Mouse (Mus musculus) cerebellum, postnatal 14 days (tissue): ENCODE data around the gene Slc25a12.

Experiments used
- DNase-seq, 2 experiments: peaks; one replicate each; pipeline ENCODE4 v3.0.0; 2021; ENCODE audit warnings: mixed read lengths in 2 of 2

Gene Slc25a12

GRCm38 (mm10) chr2:71304821-71305220 lies 62.7 kb downstream of the Slc25a12 start:
- DNase-seq: no peak

- DNase-seq: peak; percentile 27 to 33
These were observed 64.3 kb downstream of the Slc25a12 start for GRCm38 (mm10) chr2:71303221-71303620.

- peak in 1 of 2 experiments; percentile 23 for DNase-seq
These were observed 65.3 kb downstream of the Slc25a12 start for GRCm38 (mm10) chr2:71302156-71302663.

- no peak for DNase-seq
These were observed 68.8 kb downstream of the Slc25a12 start for GRCm38 (mm10) chr2:71298729-71299128.

GRCm38 (mm10) chr2:71297501-71297900 lies 70.0 kb downstream of the Slc25a12 start:
- DNase-seq: no peak

GRCm38 (mm10) chr2:71295844-71296243 lies 71.7 kb downstream of the Slc25a12 start:
- no peak for DNase-seq

GRCm38 (mm10) chr2:71294489-71294888 lies 73.1 kb downstream of the Slc25a12 start:
- no peak for DNase-seq

GRCm38 (mm10) chr2:71293983-71294382 lies 73.6 kb downstream of the Slc25a12 start:
- DNase-seq: no peak

GRCm38 (mm10) chr2:71291566-71291965 lies 76.0 kb downstream of the Slc25a12 start:
- no peak for DNase-seq

- DNase-seq: peak; percentile 63 to 66
These were observed 77.3 kb downstream of the Slc25a12 start for GRCm38 (mm10) chr2:71290107-71290775.

- DNase-seq: no peak
These were observed 85.6 kb downstream of the Slc25a12 start for GRCm38 (mm10) chr2:71281981-71282380.

- peak; percentile 79 for DNase-seq
These were observed 88.5 kb downstream of the Slc25a12 start for GRCm38 (mm10) chr2:71278791-71279775.

- peak in 1 of 2 experiments; percentile 18 for DNase-seq
These were observed 91.8 kb downstream of the Slc25a12 start for GRCm38 (mm10) chr2:71275734-71276133.

GRCm38 (mm10) chr2:71273955-71274679 lies 93.4 kb downstream of the Slc25a12 start:
- DNase-seq: no peak

GRCm38 (mm10) chr2:71270085-71270484 lies 97.5 kb downstream of the Slc25a12 start:
- DNase-seq: no peak

GRCm38 (mm10) chr2:71269332-71269731 lies 98.2 kb downstream of the Slc25a12 start:
- DNase-seq: no peak

- DNase-seq: no peak
These were observed 98.9 kb downstream of the Slc25a12 start for GRCm38 (mm10) chr2:71268691-71269090.

GRCm38 (mm10) chr2:71264585-71264984 lies 103.0 kb downstream of the Slc25a12 start:
- no peak for DNase-seq

GRCm38 (mm10) chr2:71256581-71256980 lies 111.0 kb downstream of the Slc25a12 start:
- DNase-seq: no peak

- no peak for DNase-seq
These were observed 112.7 kb downstream of the Slc25a12 start for GRCm38 (mm10) chr2:71254836-71255235.

- DNase-seq: peak; percentile 28 to 38
These were observed 116.7 kb downstream of the Slc25a12 start for GRCm38 (mm10) chr2:71250841-71251240.

GRCm38 (mm10) chr2:71248071-71248470 lies 119.5 kb downstream of the Slc25a12 start:
- no peak for DNase-seq

GRCm38 (mm10) chr2:71246096-71246495 lies 121.5 kb downstream of the Slc25a12 start:
- peak in 1 of 2 experiments; percentile 20 for DNase-seq
